Mouse (Mus musculus) retina, adult 2 months (tissue): ENCODE measurements around the gene Trp53rkb.
"Not testable (repeated sequence)": the region's sequence is repeated elsewhere in the genome, so short reads cannot be mapped to it uniquely, and the experiment has no call there.

Experiments used
- DNase-seq: peaks from one replicate; pipeline ENCODE4 v3.0.0-alpha.2; 2012; ENCODE audit warnings: low read depth, low spot score

Trp53rkb gene

DNA sequence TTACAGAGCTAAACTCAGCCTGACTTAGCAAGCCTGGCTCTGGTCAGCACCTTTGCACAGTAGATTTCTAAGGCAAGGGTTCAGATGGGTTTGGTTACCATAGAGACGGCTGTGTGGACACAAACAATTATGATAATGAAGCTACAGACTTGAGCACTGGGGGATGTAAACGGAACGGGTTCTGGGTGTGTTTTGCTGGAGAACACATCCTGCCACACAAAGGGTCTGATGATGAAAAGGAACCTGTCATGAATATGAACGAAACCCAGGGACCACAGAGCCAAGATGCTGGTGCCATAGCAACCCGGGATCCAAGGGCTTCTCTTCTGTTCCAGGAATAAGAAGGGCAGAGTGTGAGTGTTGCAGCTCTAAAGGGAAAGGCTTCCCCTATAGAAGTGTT is at the start of gene Trp53rkb:
Trp53rkb (plus strand) TSS at position 177 of the 400 bp plus-strand sequence.
- no peak for DNase-seq

DNA sequence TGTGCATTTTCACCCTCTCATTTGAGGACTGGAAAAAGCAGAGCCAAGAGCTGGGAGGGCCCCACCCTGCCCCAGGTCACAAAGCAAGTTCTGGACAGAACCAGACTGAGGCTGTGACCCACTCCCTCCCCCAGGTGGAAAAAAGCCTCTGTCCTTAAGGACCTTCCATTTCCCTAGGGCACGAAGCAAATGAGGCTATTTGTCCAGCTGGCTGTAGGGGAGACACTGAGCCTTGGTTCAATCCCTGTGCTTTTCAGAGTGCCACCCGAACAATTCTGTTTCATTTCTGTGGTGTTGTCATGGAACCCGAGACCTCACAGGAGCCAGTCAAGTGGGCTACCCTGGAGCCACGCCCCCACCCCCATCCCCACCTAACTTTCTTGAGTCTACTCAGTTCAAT is 48.8 kb upstream of the Trp53rkb start:
- no peak for DNase-seq

DNA sequence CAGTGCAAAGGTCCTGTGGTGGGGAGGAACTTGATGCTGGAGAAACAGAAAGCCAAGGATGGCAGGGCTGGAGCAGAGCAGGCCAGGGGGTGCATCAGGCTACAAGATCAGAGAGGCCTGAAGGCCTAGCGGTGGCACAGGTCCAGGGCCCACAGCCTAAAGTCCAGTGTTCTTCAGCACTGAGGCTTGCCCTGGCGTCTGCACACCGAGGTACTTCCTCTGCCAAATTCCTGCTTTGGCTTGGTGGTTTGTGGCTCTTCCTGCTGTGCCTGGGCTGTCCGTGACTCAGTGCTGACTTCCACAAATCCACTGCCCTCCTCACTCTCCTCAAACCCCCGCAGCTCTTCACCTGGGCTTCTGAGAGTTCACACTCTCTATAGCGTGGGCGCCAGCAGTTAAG is 47.9 kb upstream of the Trp53rkb start:
- DNase-seq = no peak

DNA sequence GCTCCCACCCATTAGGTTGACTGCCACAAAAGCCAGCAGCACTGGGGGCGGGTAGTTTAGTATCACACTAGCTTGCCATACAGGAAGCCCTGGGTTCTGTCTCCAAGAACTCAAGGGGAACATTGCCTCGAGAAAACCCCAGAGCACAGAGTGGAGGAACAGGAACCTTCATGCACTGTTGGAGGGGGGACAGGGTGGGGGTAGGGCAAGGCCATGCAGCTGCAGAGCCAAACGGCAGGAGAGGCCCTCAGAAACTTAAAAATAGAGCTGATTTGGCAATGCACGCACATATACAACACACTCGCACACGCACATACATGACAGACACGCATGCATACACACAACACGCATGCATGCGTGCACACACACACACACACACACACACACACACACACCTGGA is 46.5 kb upstream of the Trp53rkb start:
- no peak for DNase-seq

DNA sequence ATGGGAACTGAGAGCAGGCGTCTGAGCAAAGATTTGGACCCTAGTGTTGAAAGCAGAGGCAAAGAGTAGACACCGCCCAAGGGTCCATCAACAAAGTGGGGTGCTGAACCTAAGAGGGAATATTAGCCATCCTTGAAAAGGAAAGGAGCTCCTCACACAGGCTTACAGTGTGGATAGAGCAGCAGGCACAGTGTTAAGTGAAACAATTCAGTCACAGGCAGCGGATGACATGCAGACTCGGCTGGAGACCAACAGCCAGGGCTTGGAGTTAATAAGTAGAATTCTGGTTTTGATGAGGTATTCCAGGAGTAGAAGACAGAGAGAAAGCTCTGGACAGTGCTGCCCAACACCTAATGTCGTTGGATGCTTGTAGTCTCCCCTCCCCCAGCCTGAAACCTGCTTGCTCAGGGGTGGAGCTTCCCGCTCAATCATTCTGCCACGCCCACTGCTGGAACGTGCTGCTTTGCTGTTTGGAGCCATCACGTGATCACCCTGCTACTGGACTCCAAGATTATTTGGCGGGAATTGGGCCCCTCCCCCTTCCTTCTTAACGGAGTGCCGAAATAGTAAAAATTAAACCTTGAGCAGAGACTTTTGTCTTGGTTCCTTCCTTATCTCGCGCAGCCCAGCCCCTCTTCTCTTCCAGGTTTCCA is 45.9 kb upstream of the Trp53rkb start:
- DNase-seq = not testable (repeated sequence)

DNA sequence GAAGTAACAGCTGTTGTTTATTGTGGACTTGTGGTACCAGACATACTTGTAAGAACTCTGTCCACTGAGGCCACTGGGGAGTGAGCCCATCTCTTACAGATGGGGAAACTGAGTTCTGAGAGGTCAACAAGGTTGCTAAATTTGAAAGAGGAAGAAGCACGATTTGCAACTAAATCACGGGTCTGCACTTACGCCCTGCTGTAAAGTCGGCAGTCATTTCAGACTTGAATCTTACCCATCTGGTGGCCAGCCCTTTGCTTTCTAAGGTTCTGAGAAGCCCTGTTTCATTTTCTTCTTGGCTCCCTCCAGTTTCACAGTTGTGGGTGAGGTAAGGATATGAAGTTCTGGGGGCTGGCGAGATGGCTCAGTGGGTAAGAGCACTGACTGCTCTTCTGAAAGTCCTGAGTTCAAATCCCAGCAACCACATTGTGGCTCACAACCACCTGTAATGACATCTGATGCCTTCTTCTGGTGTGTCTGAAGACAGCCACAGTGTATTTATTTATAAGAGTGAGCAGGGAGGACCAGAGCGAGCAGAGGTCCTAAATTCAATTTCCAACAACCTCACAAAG is 41.6 kb upstream of the Trp53rkb start:
- no peak for DNase-seq

DNA sequence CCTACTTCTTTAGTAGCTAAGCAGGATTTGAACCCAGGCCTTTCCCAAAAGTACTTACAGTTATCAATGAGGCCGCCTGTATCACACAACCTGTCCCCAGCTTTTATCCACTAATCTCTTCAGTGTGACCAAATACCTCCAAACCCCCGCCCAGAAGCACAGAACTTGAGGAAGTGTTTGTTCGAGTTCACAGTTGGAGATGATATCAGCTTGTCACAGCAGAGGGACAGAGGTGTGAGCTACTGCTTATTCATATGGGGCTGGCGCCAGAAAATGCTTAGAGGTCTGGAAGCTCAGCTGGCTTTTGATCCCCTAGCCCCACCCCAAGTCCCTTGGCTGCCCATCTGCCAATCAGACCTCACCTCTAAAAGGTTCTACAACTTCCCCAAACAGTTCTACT is 38.1 kb upstream of the Trp53rkb start:
- DNase-seq = no peak

DNA sequence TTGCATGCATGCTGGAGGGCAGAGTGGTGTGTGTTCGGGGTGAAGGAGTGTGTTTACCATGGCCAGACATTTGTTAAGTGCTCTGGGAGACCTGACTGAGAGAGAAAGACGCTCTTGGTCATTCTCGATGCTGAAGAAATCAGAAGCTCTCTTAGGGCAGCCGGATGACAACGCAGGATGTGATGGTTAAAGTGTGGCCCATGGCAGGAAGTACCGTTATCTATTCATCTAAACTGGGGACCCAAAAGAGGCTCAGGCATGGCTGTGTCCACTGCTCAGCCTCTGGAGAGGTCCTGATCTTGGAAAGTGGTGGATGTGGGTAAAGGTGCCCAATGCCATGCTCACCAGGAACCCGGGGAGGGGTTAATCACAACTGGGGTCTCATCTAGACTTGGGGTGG is 37.6 kb upstream of the Trp53rkb start:
- no peak for DNase-seq

DNA sequence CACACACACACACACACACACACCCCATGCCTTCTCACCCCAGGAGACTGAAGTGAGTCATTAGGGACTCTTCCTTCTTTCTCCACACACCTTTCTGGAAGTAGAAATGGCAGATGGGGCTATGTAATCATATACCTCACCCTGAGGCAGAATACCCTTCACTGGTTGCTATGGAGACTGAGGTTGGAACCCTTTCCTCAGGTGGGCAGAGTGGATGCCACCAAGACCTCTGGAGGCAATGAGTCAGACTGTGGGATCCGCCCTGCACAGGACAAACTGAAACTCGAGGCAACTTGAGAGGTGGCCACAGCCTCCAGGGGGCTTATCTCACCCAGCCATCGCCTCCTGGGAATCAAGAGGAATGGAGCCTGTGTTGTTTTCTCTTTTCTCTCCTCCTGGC is 34.4 kb upstream of the Trp53rkb start:
- DNase-seq = no peak

DNA sequence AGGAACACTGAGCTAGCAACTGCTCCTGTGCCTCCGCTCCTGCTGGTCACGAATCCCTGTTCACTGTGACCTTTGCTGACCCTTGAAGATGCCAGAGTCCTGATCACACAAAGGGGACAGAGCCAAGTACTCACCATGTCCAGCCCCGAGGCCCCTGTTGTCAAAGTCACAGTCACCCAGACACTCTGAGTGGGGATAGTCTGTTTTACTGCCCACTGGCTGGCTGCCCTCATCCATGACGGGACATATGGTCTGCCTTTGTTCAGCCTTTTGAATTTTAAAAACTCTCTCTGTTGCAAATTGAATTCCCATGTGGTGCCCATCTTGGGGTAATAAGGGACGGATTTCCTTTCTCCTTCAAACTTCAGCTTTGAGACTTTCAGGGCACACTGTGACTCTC is 28.3 kb upstream of the Trp53rkb start:
- DNase-seq = no peak

DNA sequence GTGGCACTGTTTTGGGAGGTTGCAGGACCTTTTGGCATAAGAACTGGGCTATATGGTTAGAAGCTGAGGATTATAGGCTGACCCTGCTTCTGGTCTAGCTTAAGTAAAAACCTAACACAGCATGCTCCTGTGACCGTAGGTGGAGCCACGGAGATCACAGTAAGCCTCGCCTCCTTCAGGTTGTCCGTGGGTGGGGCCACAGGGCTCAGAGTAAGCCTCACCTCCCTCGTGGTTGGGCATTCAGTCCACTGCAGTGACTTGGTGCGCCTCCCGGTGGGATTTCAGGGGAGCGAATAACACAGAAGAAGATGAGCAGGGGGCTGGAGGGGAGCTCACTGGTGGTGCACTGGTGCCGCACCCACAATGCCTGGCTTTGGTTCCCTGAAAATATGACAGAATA is 24.7 kb upstream of the Trp53rkb start:
- DNase-seq = no peak

DNA sequence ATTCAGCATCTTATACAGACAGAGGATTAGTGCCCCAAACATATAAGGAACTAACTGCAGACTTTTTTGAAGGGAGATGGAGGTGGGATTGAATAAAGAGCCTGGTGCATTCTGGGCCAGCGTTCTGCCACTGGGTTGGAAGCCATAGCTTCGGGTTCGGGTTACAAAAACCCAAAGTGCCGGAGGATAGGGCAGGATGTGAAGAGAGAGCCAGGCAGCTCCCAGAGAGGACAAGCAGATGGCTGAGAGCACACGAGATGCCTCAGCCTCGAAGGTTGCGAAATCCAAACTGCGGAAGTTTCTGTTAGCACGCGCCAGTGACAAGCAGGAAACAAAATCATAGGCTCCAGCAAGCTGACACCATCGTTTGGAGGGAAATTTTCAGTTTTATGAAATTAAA is 20.9 kb upstream of the Trp53rkb start:
- DNase-seq = no peak

DNA sequence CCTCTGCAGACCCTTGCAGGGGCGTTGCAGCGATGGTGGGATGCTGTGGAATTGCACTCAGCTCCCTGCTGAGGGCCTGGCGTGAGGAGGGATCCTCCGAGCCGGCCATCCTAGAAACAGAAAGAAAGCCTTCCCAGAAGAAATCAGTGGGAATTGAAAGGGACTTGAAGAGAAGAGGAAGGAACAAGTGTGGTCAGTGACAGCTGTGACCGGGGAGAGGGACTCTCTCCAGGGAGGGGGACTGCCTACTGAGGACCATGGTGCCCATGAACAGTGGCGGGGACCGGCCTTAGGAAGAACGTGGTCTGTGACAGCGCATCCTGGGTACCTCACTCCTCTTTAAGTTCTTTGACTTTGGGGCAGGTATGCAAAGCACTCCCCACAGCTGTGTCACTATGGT is 18.7 kb upstream of the Trp53rkb start:
- DNase-seq = no peak

DNA sequence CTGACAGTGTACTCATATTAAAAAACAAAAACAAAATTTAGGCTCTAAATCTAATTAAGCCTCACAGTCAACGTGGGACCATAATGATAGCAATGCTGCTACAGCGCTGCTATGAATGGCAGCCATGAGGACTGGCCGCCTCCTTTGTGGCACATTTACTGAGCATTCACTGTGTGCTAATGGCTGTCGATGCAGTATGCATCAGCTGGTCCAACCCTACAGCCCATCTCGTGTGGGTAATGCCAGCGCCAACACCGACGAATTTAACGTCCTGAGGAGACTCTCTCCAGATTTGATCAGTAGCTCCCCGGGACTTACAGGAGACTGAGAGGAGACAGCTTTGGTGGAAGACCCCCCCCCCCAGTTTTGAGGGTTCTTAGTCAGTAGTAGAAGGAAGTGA is 18.1 kb upstream of the Trp53rkb start:
- DNase-seq = no peak

DNA sequence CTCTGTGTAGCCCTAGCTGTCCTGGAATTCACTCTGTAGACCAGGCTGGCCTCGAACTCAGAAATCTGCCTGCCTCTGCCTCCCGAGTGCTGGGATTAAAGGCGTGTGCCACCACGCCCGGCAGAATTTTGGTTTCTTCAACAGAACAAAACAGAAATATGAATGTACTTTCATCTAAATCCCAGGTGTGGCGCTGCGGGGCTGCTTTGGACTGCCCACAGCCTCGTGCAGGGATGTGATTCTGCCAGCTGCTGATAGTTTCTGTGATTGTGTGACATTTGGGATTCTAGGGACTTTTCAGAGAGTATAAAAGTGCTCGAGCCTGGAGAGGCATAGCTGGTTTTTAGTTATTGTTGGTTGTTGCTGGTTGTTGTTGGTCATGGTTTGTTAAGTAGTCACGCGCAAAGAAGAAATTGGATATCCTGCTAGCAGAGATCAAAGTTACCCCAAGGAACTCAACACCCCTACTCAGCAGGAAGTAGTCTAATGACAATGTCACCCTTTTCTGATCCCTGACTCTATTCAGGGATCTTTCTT is 16.9 kb upstream of the Trp53rkb start:
- DNase-seq = no peak

DNA sequence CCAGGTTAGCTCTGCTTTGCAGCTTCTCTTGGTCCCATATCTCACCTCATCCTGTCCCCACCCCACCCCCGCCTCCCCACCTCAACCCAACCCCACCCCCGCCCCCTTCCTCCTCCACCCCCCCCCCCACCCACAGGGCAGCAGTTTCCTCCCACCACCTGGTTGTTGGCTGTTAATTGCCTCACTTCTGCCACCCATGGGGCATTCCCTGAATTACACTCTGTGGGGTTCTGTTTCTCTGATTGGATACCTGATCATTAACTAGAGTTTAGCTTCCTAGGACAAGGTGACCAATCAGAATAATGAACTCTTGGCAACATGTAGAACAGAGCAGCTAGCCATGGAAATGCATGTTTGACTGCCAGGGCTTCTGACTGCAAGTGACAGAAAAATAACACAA is 16.1 kb upstream of the Trp53rkb start:
- DNase-seq = no peak

DNA sequence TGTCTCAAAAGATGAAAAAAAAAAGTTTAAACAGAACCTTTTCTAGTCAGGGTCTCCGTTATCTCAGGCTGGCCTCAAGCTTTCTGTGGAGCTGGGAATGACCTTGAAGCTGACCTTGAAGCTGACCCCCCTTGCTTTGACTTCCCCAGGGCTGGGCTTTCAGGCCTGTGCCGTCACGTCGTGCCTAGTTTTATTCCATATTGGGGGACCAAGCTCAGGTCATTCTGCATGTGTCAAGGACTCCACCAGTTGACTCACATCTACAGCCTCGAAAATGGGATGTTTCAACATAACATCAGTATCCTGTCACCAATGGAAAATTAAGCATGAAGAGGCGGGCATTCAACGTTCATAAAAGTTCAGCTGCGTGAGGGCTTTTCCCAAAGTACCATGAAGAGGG is 12.4 kb upstream of the Trp53rkb start:
- DNase-seq = no peak

DNA sequence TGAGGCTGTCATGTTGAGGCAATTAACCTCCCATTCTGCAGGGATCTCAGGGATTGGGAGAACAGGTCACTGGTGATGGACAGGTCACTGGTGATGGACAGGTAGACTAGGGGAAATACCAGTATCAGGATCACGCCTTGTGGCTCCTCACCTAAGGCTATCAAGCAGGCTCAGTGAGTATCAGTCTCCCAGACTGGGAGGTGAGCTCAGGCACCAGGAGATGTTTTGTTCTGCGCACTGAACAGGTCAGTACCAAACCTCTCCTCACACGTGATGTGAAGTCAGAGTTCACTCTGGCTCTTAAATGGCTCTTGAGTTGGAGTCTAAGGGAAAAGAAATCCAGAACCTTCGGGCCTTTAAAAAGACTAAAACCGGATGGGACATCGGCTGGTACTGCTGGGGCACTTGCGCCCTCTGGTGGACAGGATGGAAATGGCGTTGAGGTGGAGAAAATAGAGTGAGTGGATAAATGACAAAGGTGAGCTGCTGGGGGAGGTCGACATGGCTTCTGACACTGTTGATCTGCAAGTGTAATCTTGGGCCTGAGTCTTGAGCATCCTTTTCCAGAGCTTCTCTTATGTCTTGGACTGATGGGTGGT is 11.3 kb upstream of the Trp53rkb start:
- DNase-seq = no peak

DNA sequence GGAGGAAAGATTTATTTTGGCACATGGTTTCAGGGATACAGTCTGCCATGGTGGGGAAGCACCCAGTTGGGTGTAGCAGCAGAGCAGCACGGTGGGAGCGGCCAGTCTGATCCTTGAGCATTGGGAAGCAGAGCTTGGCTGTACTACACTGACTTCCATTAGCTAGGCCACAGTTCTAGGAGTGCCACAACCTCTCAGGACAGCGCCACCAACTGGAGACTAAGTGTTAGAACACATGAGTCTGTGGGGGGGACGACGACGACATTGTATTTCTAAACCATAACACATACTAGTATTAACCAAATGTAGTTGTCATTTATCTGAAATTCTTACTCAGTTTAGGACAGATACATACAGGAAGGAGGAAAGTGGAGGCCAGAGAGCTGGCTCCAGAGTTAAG is 8.0 kb upstream of the Trp53rkb start:
- DNase-seq = no peak

DNA sequence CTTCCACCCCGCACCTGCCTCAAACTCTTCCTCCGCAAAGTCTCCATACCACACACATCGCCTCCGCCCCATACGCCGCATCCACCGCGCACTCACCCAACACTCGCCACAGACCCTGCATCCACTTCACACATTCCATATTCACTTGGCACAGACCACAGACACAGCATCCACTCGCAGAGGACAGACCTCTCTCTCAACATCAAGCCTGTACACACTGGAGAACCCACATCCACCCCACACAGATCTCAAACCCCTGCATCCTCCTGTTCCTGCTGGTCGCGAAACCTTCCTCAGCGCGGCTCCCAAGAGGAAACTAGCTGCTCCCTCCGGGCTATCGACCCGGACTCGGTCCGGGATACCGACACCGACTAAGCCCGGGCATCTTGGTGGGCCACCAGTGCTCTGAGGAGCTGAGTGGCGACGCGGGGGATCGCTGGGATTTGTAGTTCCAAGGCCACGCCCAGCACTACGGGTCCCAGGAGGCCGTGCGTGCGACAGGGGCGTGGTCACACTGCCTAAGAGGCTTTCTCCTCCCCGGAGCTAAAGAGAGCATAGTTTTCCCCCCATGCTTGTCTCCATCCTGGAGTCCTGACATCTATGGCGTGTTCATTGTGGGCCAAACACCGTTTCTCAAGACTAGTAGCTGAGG is 5.9 kb upstream of the Trp53rkb start:
- DNase-seq = peak; percentile 84

DNA sequence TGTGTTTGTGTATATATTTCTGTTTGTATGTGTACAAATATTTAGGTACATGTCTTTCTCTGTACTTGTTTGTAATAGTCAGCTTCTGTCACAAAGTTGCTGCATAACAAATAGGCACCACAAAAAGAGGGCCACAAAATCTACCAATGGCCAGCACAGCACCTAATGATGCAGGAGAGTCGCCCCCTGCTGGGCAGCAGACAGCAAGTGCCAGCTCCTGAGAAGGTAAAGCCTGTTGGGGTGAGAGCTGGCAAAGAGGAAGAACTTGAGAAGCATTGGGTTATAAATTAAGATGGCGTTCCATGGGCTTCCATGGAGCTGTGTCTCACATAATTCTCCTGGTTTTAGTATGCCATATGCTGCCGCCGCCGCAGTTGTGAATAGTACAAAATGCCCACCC is 593 bp upstream of the Trp53rkb start:
- DNase-seq = no peak

DNA sequence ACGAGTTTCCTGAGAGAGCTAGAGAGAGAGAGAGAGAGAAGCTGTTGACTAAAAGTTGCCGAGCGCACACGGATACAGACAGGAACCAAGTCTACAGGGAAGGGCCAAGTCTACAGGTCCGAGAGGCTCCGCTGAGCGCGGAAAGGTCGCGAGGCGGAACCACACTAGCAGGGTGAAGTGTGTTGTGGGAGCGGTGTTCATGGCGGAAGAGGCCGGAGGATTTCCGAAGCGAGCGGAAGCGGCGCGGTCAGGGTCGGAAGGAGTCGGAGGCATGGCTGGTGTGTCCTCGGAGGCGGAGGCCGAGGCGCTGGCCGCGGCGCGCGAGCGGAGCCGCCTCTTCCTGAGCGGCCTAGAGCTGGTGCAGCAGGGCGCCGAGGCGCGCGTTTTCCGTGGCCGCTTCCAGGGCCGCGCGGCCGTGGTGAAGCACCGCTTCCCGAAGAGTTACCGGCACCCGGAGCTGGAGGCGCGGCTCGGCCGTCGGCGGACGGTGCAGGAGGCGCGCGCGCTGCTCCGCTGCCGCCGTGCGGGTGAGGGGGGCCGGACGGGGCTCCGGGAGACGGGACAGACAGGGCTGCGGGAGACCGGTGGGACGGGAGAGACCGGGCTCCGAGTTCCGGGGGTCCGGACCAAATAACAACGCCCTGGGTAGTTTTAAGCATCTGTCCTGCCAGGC is 1.3 kb downstream of the Trp53rkb start:
- DNase-seq = peak; percentile 70
